Mouse (Mus musculus) lung, postnatal 0 days (tissue): Measurements from ENCODE around the gene Dpp6. TPM values are rescaled to one million over a fixed set of nuclear protein-coding genes. Genes with fewer than 3 reads are reported as not detected.

Source experiments
- ATAC-seq: fragments of 200-750 bp; cut with Nextera tagmentation; 2 replicates; pipeline ENCODE4 v1.8.0; 2017; ENCODE audit warnings: moderate library complexity
- DNase-seq: peaks from one replicate; pipeline ENCODE4 v3.0.0-alpha.2; 2016; ENCODE audit warnings: low spot score
- H3K27ac ChIP-seq: fragments of 300-500 bp; sonication (generic); 2 replicates; pipeline ENCODE4 v1.5.1; 2014; ENCODE audit warnings: antibody characterized with exemption, mild to moderate bottlenecking, low read length, mixed read lengths
- H3K27me3 ChIP-seq: fragments of 300-500 bp; sonication (generic); replicated peaks from 2 replicates; pipeline ENCODE4 v1.6.1; 2014; ENCODE audit warnings: low read length, mixed read lengths; ENCODE audit not compliant: insufficient read depth
- H3K36me3 ChIP-seq: fragments of 300-500 bp; sonication (generic); 2 replicates; pipeline ENCODE4 v1.6.1; 2014; ENCODE audit warnings: low read length, mixed read lengths; ENCODE audit not compliant: insufficient read depth
- H3K4me1 ChIP-seq: fragments of 300-500 bp; sonication (generic); 2 replicates; pipeline ENCODE4 v1.6.1; 2014; ENCODE audit warnings: antibody characterized with exemption, low read depth, low read length, mixed read lengths; ENCODE audit not compliant: insufficient read depth
- H3K4me2 ChIP-seq: fragments of 300-500 bp; sonication (generic); replicated peaks from 2 replicates; pipeline ENCODE4 v1.6.1; 2014; ENCODE audit warnings: low read depth, mild to moderate bottlenecking, low read length, moderate library complexity, mixed read lengths
- H3K4me3 ChIP-seq: fragments of 300-500 bp; sonication (generic); 2 replicates; pipeline ENCODE4 v1.5.1; 2014; ENCODE audit warnings: low read depth, low read length
- H3K9ac ChIP-seq: fragments of 300-500 bp; sonication (generic); replicated peaks from 2 replicates; pipeline ENCODE4 v1.6.1; 2014; ENCODE audit warnings: low read depth, mild to moderate bottlenecking
- H3K9me3 ChIP-seq: fragments of 300-500 bp; sonication (generic); 2 replicates; pipeline ENCODE4 v1.6.1; 2016; ENCODE audit warnings: low read length, mixed read lengths
- CTCF ChIP-seq: IDR thresholded peaks from 2 replicates; pipeline ENCODE4 v1.5.1; 2016; ENCODE audit warnings: antibody characterized with exemption, mild to moderate bottlenecking
- EP300 ChIP-seq: IDR thresholded peaks from 2 replicates; pipeline ENCODE4 v1.6.1; 2016; ENCODE audit warnings: antibody characterized with exemption, mild to moderate bottlenecking, control low read depth
- WGBS: fragments of 180-500 bp; shearing (Covaris S2); extraction: QIAGEN DNeasy Blood & Tissue Kit; methylation state at CpG from one replicate; pipeline ENCODE4 v1.1.7; 2014; 5-methylcytosine and 5-hydroxymethylcytosine counted together
- polyA plus RNA-seq: library from polyadenylated mRNA; unstranded; fragments of >200 nt; fragmentation: Nextera tagmentation; extraction: Ambion mirVana; gene quantifications from 2 replicates; pipeline ENCODE4 v1.2.1, GENCODE M21; 2015

Dpp6 gene
- polyA plus RNA-seq, 1 experiment from 2014 or later, result 0.05 TPM

DNA sequence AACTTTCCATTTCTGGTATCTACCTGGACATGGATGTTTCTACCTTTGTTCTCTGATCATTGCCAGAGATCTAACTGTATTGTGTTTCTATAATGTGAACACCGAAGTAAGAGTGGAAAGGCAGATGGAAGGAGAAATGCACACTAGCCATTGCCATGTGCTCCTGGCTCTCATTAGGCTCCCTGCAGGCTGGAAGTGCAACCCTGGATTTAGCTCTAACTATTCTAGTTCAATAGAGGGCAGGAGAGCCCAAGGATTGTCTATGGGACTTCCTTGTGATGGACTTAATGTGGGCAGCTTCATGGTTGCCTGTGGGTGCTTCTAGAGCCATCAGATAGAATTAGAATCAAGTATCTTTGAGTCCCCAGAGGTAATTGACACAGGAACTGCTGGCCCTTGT lies 291.2 kb downstream of the Dpp6 start:
- DNase-seq (no peak), ATAC-seq (no peak)
- Histone ChIP-seq H3K9ac (no peak overlapping the region), H3K9me3 (no peaks in the 10 kb centered on the region), H3K27me3 (no peaks in the 10 kb centered on the region), H3K4me2 (no peak overlapping the region), H3K4me1 (no peaks in the 10 kb centered on the region), H3K4me3 (no peak overlapping the region), H3K27ac (no peak overlapping the region), H3K36me3 (no peaks in the 10 kb centered on the region)
- WGBS, result 86% methylated on average over 1 of the region's 1 CpGs
- TF ChIP-seq EP300, result no peak
- no peak for TF ChIP-seq CTCF

DNA sequence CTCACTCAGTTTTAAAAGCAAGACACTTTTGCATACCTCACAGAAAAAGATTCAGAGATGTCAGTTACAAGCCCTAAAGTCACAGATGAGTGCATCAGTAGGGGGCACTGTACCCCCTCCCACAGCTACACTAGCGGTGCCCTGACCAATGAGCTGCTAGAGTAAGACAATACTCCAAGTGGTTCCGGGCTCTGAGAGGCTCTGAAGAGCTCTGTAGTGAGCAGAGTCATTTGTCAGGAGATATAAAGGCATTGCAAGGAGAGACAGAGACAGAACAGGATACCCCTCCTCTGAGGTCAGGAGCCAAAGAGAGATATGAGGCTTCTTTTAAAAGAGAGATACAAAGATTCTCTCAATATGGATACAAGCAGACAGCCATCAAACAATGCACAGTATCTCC lies 305.5 kb downstream of the Dpp6 start:
- WGBS, result 26% methylated on average over 2 of the region's 2 CpGs
- TF ChIP-seq EP300, result no peak
- no peak for TF ChIP-seq CTCF
- Histone ChIP-seq H3K9ac (no peak overlapping the region), H3K27me3 (no peaks in the 10 kb centered on the region), H3K9me3 (no peaks in the 10 kb centered on the region), H3K4me1 (no peaks in the 10 kb centered on the region), H3K4me2 (no peak overlapping the region), H3K27ac (no peak overlapping the region), H3K36me3 (no peaks in the 10 kb centered on the region), H3K4me3 (no peak overlapping the region)
- DNase-seq (no peak), ATAC-seq (no peak)

- WGBS, result 66% methylated on average over 2 of the region's 2 CpGs
- Histone ChIP-seq H3K27me3 (no peaks in the 10 kb centered on the region), H3K9ac (no peak overlapping the region), H3K9me3 (no peaks in the 10 kb centered on the region), H3K4me2 (no peak overlapping the region), H3K4me1 (no peaks in the 10 kb centered on the region), H3K4me3 (no peak overlapping the region), H3K27ac (no peak overlapping the region), H3K36me3 (no peaks in the 10 kb centered on the region)
- TF ChIP-seq CTCF, result no peak
- no peak for TF ChIP-seq EP300
- ATAC-seq, result no peak
- DNase-seq, result no peak
These were observed 305.9 kb downstream of the Dpp6 start for GRCm38 (mm10) chr5:27122944-27123343.

DNA sequence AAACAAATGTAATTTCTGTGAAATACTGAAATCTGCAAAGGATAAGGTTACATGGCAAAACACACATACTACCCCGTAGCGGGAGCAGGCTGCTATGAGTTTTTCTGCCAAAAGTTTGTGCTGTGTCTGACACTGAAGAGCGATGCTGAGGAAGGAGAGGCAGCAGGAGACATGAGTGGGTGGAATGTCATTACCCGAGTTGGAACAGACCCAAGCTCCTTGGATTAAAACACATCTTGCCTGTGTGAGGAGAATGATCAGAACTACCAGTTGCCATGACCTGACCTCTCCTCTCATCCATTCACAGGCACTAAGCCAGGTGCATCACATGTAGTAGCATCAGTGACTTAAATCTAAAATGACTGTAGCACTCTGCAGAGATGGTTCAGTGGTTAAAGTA lies 309.0 kb downstream of the Dpp6 start:
- no peak for ATAC-seq
- Histone ChIP-seq H3K27me3 (no peaks in the 10 kb centered on the region), H3K9me3 (no peaks in the 10 kb centered on the region), H3K36me3 (no peaks in the 10 kb centered on the region), H3K9ac (no peak overlapping the region), H3K4me2 (no peak overlapping the region), H3K4me3 (no peak overlapping the region), H3K4me1 (no peaks in the 10 kb centered on the region), H3K27ac (no peak overlapping the region)
- DNase-seq, result no peak
- no peak for TF ChIP-seq EP300
- TF ChIP-seq CTCF, result no peak
- WGBS, result 65% methylated on average over 4 of the region's 4 CpGs

DNA sequence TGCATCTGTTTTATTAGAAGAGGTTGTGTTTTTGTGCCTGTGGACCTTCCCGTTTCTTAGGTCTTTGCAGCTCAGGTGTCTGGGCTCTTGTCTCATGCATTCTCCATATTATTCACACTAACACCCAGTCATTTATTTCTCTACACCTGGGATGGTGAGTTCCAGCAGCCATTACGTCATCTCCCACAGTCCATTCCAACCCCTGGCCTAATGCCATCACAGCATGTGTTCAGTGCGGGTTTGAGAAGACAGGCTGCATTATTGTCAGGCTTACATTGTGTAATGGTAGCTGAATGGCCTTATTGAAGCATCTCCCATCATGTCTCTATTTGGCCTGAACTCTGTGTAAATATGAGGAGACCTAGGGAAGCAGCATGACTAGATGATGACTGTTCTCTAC lies 316.2 kb downstream of the Dpp6 start:
- Histone ChIP-seq H3K36me3 (no peaks in the 10 kb centered on the region), H3K4me1 (no peaks in the 10 kb centered on the region), H3K27me3 (no peaks in the 10 kb centered on the region), H3K9me3 (no peaks in the 10 kb centered on the region), H3K9ac (no peak overlapping the region), H3K4me3 (no peak overlapping the region), H3K4me2 (no peak overlapping the region), H3K27ac (no peak overlapping the region)
- DNase-seq (no peak), ATAC-seq (no peak)
- 63% methylated on average over 3 of the region's 3 CpGs for WGBS
- TF ChIP-seq CTCF (no peak), EP300 (no peak)

DNA sequence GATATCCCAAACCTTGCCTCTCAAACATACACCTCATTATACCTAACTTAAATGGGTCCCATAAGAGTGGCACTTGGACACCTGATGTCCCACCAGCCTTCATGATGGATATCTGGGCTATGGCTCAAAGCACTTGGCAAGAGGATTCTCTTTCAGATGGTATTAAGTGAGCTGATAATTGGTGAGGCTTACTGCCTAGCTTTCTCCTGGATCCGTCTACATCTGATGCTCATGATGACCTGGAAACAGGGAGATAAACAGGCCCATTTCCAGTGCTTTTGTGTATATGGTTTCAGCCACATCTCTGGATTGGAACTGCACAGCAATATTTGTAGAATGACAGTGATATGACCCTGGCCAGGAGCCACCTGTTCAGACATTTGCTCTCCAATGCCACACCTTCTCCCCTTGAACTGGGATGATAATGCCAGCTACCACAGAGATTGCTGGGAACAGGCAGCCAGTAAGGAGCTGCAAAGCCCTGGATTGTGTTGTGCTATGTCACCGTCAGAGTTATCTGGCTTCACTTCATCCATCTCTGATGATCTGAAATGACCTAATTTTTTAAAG lies 317.5 kb downstream of the Dpp6 start:
- Histone ChIP-seq H3K4me1 (no peaks in the 10 kb centered on the region), H3K27me3 (no peaks in the 10 kb centered on the region), H3K9ac (no peak overlapping the region), H3K4me3 (no peak overlapping the region), H3K4me2 (no peak overlapping the region), H3K27ac (no peak overlapping the region), H3K9me3 (no peaks in the 10 kb centered on the region), H3K36me3 (no peaks in the 10 kb centered on the region)
- TF ChIP-seq EP300 (no peak), CTCF (no peak)
- 56% methylated on average over 2 of the region's 2 CpGs for WGBS
- ATAC-seq (no peak), DNase-seq (no peak)

GRCm38 (mm10) chr5:27147397-27147945 lies 330.5 kb downstream of the Dpp6 start:
- H3K4me3 ChIP-seq, result no peak overlapping the region
- H3K9ac ChIP-seq, result no peak overlapping the region
- DNase-seq (no peak), ATAC-seq (no peak)
- TF ChIP-seq CTCF (no peak), EP300 (no peak)
- H3K9me3 ChIP-seq, result no peaks in the 10 kb centered on the region
- H3K4me2 ChIP-seq, result no peak overlapping the region
- no peaks in the 10 kb centered on the region for H3K36me3 ChIP-seq
- H3K27ac ChIP-seq, result no peak overlapping the region
- no peaks in the 10 kb centered on the region for H3K4me1 ChIP-seq
- WGBS, result 75% methylated on average over 6 of the region's 6 CpGs
- H3K27me3 ChIP-seq, result no peaks in the 10 kb centered on the region
